Mouse (Mus musculus) midbrain, embryonic 12.5 days (tissue): ENCODE results near the gene B3gnt9. TPM values are rescaled to one million over a fixed set of nuclear protein-coding genes. Genes with fewer than 3 reads are reported as not detected.

Source experiments
- ATAC-seq: fragments of 200-750 bp; cut with Nextera tagmentation; 2 replicates; pipeline ENCODE4 v1.8.0; 2017; ENCODE audit warnings: low read depth, moderate TSS enrichment, moderate library complexity; ENCODE audit not compliant: low FRiP score
- H3K27ac ChIP-seq: fragments of 300-500 bp; sonication (generic); replicated peaks from 2 replicates; pipeline ENCODE4 v1.5.1; 2016; ENCODE audit warnings: mild to moderate bottlenecking
- H3K27me3 ChIP-seq: fragments of 300-500 bp; sonication (generic); 2 replicates; pipeline ENCODE4 v1.6.1; 2016; ENCODE audit warnings: mild to moderate bottlenecking
- H3K36me3 ChIP-seq: fragments of 300-500 bp; sonication (generic); 2 replicates; pipeline ENCODE4 v1.6.1; 2016
- H3K4me1 ChIP-seq: fragments of 300-500 bp; sonication (generic); 2 replicates; pipeline ENCODE4 v1.6.1; 2016
- H3K4me2 ChIP-seq: fragments of 300-500 bp; sonication (generic); replicated peaks from 2 replicates; pipeline ENCODE4 v1.6.1; 2016; ENCODE audit warnings: mild to moderate bottlenecking, moderate library complexity
- H3K4me3 ChIP-seq: fragments of 300-500 bp; sonication (generic); 2 replicates; pipeline ENCODE4 v1.5.1; 2016; ENCODE audit warnings: mild to moderate bottlenecking
- H3K9ac ChIP-seq: fragments of 300-500 bp; sonication (generic); replicated peaks from 2 replicates; pipeline ENCODE4 v1.6.1; 2016; ENCODE audit warnings: mild to moderate bottlenecking, moderate library complexity
- H3K9me3 ChIP-seq: fragments of 300-500 bp; sonication (generic); 2 replicates; pipeline ENCODE4 v1.6.1; 2016; ENCODE audit warnings: mild to moderate bottlenecking
- WGBS: fragments of 180-500 bp; shearing (Covaris S2); methylation state at CpG from one replicate; pipeline ENCODE4 v1.1.7; 2016; 5-methylcytosine and 5-hydroxymethylcytosine counted together
- polyA plus RNA-seq: library from polyadenylated mRNA; unstranded; fragments of >200 nt; fragmentation: Nextera tagmentation; extraction: Ambion mirVana; gene quantifications from 2 replicates; pipeline ENCODE4 v1.2.1, GENCODE M21; 2016

Gene B3gnt9
- polyA plus RNA-seq = 7.6 and 9.8 TPM in 2 replicates

GRCm38 (mm10) chr8:105254966-105255350, at the start of gene B3gnt9:
Gene B3gnt9, minus strand, starts transcription at chr8:105255153.
- Histone ChIP-seq H3K27ac (no peak within 1 kb of the TSS), H3K4me1 (peaks cover 32% of the 10 kb centered on the region), H3K36me3 (peaks cover 28% of the 10 kb centered on the region), H3K9ac (peak within 1 kb of the TSS; percentile 53), H3K4me2 (peak within 1 kb of the TSS; percentile 92), H3K4me3 (peak within 1 kb of the TSS; percentile 52), H3K27me3 (peaks cover 57% of the 10 kb centered on the region), H3K9me3 (no peaks in the 10 kb centered on the region)
- 1% methylated on average over 14 of the region's 14 CpGs for WGBS
- no peak for ATAC-seq

GRCm38 (mm10) chr8:105303874-105304273, 48.9 kb upstream of the B3gnt9 start:
- no peak for ATAC-seq

GRCm38 (mm10) chr8:105303396-105303795, 48.4 kb upstream of the B3gnt9 start:
- no peak overlapping the region for H3K4me3 ChIP-seq

More at GRCm38 (mm10) chr8:105303874-105304273, 48.9 kb upstream of the B3gnt9 start:
- Histone ChIP-seq H3K27ac (no peak overlapping the region), H3K4me3 (no peak overlapping the region), H3K36me3 (peaks cover 79% of the 10 kb centered on the region), H3K9me3 (no peaks in the 10 kb centered on the region), H3K27me3 (no peaks in the 10 kb centered on the region), H3K4me2 (no peak overlapping the region), H3K9ac (no peak overlapping the region), H3K4me1 (peaks cover 14% of the 10 kb centered on the region)
- 90% methylated on average over 9 of the region's 9 CpGs for WGBS

GRCm38 (mm10) chr8:105299962-105300361, 45.0 kb upstream of the B3gnt9 start:
- no peaks in the 10 kb centered on the region for H3K9me3 ChIP-seq
- H3K9ac ChIP-seq = no peak overlapping the region
- ATAC-seq = no peak
- H3K4me2 ChIP-seq = no peak overlapping the region
- H3K4me3 ChIP-seq = no peak overlapping the region
- H3K4me1 ChIP-seq = peaks cover 17% of the 10 kb centered on the region
- no peaks in the 10 kb centered on the region; the same call in 1 of the 2 replicates for H3K27me3 ChIP-seq
- no peak overlapping the region for H3K27ac ChIP-seq
- 94% methylated on average over 8 of the region's 8 CpGs for WGBS
- H3K36me3 ChIP-seq = peaks cover 56% of the 10 kb centered on the region

More at GRCm38 (mm10) chr8:105303396-105303795, 48.4 kb upstream of the B3gnt9 start:
- Histone ChIP-seq H3K4me2 (no peak overlapping the region), H3K9me3 (no peaks in the 10 kb centered on the region), H3K4me1 (peaks cover 19% of the 10 kb centered on the region), H3K27ac (no peak overlapping the region), H3K36me3 (peaks cover 76% of the 10 kb centered on the region), H3K9ac (no peak overlapping the region), H3K27me3 (no peaks in the 10 kb centered on the region)
- WGBS = 83% methylated on average over 8 of the region's 8 CpGs
- no peak for ATAC-seq

- no peaks in the 10 kb centered on the region for H3K9me3 ChIP-seq
- H3K4me2 ChIP-seq = peak overlapping the region; percentile 98
- H3K4me1 ChIP-seq = peaks cover 17% of the 10 kb centered on the region
- ATAC-seq = no peak
- peaks cover 3% of the 10 kb centered on the region; the same call in 1 of the 2 replicates for H3K27me3 ChIP-seq
- H3K9ac ChIP-seq = peak overlapping the region; percentile 85
- 64% methylated on average over 18 of the region's 18 CpGs for WGBS
- H3K27ac ChIP-seq = no peak overlapping the region
- H3K36me3 ChIP-seq = peaks cover 43% of the 10 kb centered on the region
- peak overlapping the region; percentile 78 for H3K4me3 ChIP-seq
Measured at GRCm38 (mm10) chr8:105298351-105299252, 43.6 kb upstream of the B3gnt9 start.

GRCm38 (mm10) chr8:105297511-105298192, 42.7 kb upstream of the B3gnt9 start, which contains the start of gene E2f4:
Gene E2f4, plus strand, starts transcription at chr8:105297663.
- Histone ChIP-seq H3K4me1 (peaks cover 17% of the 10 kb centered on the region), H3K27ac (peak within 1 kb of the TSS; percentile 58; the same call in 1 of the 2 replicates), H3K4me3 (peak within 1 kb of the TSS; percentile 78), H3K27me3 (peaks cover 9% of the 10 kb centered on the region), H3K4me2 (peak within 1 kb of the TSS; percentile 98), H3K9me3 (no peaks in the 10 kb centered on the region), H3K36me3 (peaks cover 35% of the 10 kb centered on the region), H3K9ac (peak within 1 kb of the TSS; percentile 85)
- ATAC-seq = peak; percentile 92
- WGBS = under 1% methylated on average over 56 of the region's 58 CpGs

GRCm38 (mm10) chr8:105295895-105296573, 41.1 kb upstream of the B3gnt9 start, which contains the start of gene Exoc3l:
Gene Exoc3l, minus strand, starts transcription at chr8:105296101.
- H3K4me2 ChIP-seq = peak within 1 kb of the TSS; percentile 98
- H3K36me3 ChIP-seq = peaks cover 20% of the 10 kb centered on the region
- H3K27me3 ChIP-seq = peaks cover 17% of the 10 kb centered on the region
- H3K4me1 ChIP-seq = peaks cover 17% of the 10 kb centered on the region
- H3K9ac ChIP-seq = no peak within 1 kb of the TSS
- peak within 1 kb of the TSS; percentile 78 for H3K4me3 ChIP-seq
- 0 out of 2 replicates have a peak within 1 kb of the TSS, but pooled peaks have one; percentile 35 for H3K27ac ChIP-seq
- ATAC-seq = no peak
- WGBS = 67% methylated on average over 11 of the region's 11 CpGs
- no peaks in the 10 kb centered on the region for H3K9me3 ChIP-seq

- Histone ChIP-seq H3K4me2 (0 out of 2 replicates have a peak overlapping the region, but pooled peaks have one; percentile 3), H3K9me3 (no peaks in the 10 kb centered on the region), H3K4me1 (peaks cover 24% of the 10 kb centered on the region), H3K36me3 (peaks cover 12% of the 10 kb centered on the region), H3K27ac (0 out of 2 replicates have a peak overlapping the region, but pooled peaks have one; percentile 35), H3K4me3 (no peak overlapping the region), H3K9ac (no peak overlapping the region), H3K27me3 (peaks cover 25% of the 10 kb centered on the region)
- ATAC-seq = no peak
- WGBS = 77% methylated on average over 11 of the region's 11 CpGs
Measured at GRCm38 (mm10) chr8:105295256-105295655, 40.3 kb upstream of the B3gnt9 start.

- H3K9ac ChIP-seq = no peak overlapping the region
- peaks cover 29% of the 10 kb centered on the region for H3K4me1 ChIP-seq
- H3K4me2 ChIP-seq = 0 out of 2 replicates have a peak overlapping the region, but pooled peaks have one; percentile 3
- 60% methylated on average over 9 of the region's 9 CpGs for WGBS
- 0 out of 2 replicates have a peak overlapping the region, but pooled peaks have one; percentile 35 for H3K27ac ChIP-seq
- no peaks in the 10 kb centered on the region for H3K9me3 ChIP-seq
- peaks cover 30% of the 10 kb centered on the region for H3K27me3 ChIP-seq
- ATAC-seq = no peak
- H3K36me3 ChIP-seq = peaks cover 8% of the 10 kb centered on the region
- no peak overlapping the region for H3K4me3 ChIP-seq
Measured at GRCm38 (mm10) chr8:105294776-105295175, 39.8 kb upstream of the B3gnt9 start.

- 66% methylated on average over 19 of the region's 19 CpGs for WGBS
- Histone ChIP-seq H3K4me2 (no peak overlapping the region), H3K36me3 (no peaks in the 10 kb centered on the region)
Measured at GRCm38 (mm10) chr8:105293405-105293804, 38.5 kb upstream of the B3gnt9 start.

GRCm38 (mm10) chr8:105292471-105292870, 37.5 kb upstream of the B3gnt9 start:
- Histone ChIP-seq H3K27me3 (peaks cover 32% of the 10 kb centered on the region), H3K4me1 (peaks cover 34% of the 10 kb centered on the region), H3K36me3 (no peaks in the 10 kb centered on the region), H3K9ac (no peak overlapping the region), H3K4me3 (no peak overlapping the region), H3K4me2 (no peak overlapping the region), H3K9me3 (no peaks in the 10 kb centered on the region), H3K27ac (no peak overlapping the region)
- 86% methylated on average over 7 of the region's 7 CpGs for whole genome bisulfite sequencing
- no peak for ATAC-seq

More at GRCm38 (mm10) chr8:105293405-105293804, 38.5 kb upstream of the B3gnt9 start:
- Histone ChIP-seq H3K9ac (no peak overlapping the region), H3K4me1 (peaks cover 29% of the 10 kb centered on the region), H3K27ac (no peak overlapping the region), H3K4me3 (no peak overlapping the region), H3K9me3 (no peaks in the 10 kb centered on the region), H3K27me3 (peaks cover 32% of the 10 kb centered on the region)
- ATAC-seq = no peak
